Mouse (Mus musculus): Measurements from ENCODE around the gene Atp2b1.
"Not testable (repeated sequence)": the region's sequence is repeated elsewhere in the genome, so short reads cannot be mapped to it uniquely, and the experiment has no call there.

Gene Atp2b1

GRCm38 (mm10) chr10:98962092-98962491, 47.9 kb downstream of the Atp2b1 start:
- no peak for DNase-seq (ENCODE audit: low read depth, low spot score)

GRCm38 (mm10) chr10:98966407-98967215, 52.4 kb downstream of the Atp2b1 start:
- DNase-seq (ENCODE audit: low read depth, low spot score): no peak

- DNase-seq (ENCODE audit: low read depth, low spot score): no peak
Observed at GRCm38 (mm10) chr10:98967240-98967891, 53.2 kb downstream of the Atp2b1 start.

- DNase-seq (ENCODE audit: low read depth, low spot score): no peak
Observed at GRCm38 (mm10) chr10:98970917-98971316, 56.7 kb downstream of the Atp2b1 start.

- no peak for DNase-seq (ENCODE audit: low read depth, low spot score)
Observed at GRCm38 (mm10) chr10:98972359-98972758, 58.2 kb downstream of the Atp2b1 start.

- DNase-seq (ENCODE audit: low read depth, low spot score): no peak
Observed at GRCm38 (mm10) chr10:98972912-98973605, 58.9 kb downstream of the Atp2b1 start.

- no peak for DNase-seq (ENCODE audit: low read depth, low spot score)
Observed at GRCm38 (mm10) chr10:98974645-98975044, 60.4 kb downstream of the Atp2b1 start.

- DNase-seq (ENCODE audit: low read depth, low spot score): no peak
Observed at GRCm38 (mm10) chr10:98975611-98976010, 61.4 kb downstream of the Atp2b1 start.

- DNase-seq (ENCODE audit: low read depth, low spot score): no peak
Observed at GRCm38 (mm10) chr10:98976877-98977494, 62.8 kb downstream of the Atp2b1 start.

- DNase-seq (ENCODE audit: low read depth, low spot score): no peak
Observed at GRCm38 (mm10) chr10:98978766-98979165, 64.6 kb downstream of the Atp2b1 start.

- DNase-seq (ENCODE audit: low read depth, low spot score): no peak
Observed at GRCm38 (mm10) chr10:98979296-98979695, 65.1 kb downstream of the Atp2b1 start.

GRCm38 (mm10) chr10:98979951-98980350, 65.7 kb downstream of the Atp2b1 start:
- no peak for DNase-seq (ENCODE audit: low read depth, low spot score)

- DNase-seq (ENCODE audit: low read depth, low spot score): no peak
Observed at GRCm38 (mm10) chr10:98991964-98992363, 77.8 kb downstream of the Atp2b1 start.

GRCm38 (mm10) chr10:98993186-98993585, 79.0 kb downstream of the Atp2b1 start:
- no peak for DNase-seq (ENCODE audit: low read depth, low spot score)

- not testable (repeated sequence) for DNase-seq (ENCODE audit: low read depth, low spot score)
Observed at GRCm38 (mm10) chr10:98995016-98995747, 81.0 kb downstream of the Atp2b1 start.

GRCm38 (mm10) chr10:99004866-99005265, 90.7 kb downstream of the Atp2b1 start:
- DNase-seq (ENCODE audit: low read depth, low spot score): no peak

GRCm38 (mm10) chr10:99011084-99011483, 96.9 kb downstream of the Atp2b1 start:
- DNase-seq (ENCODE audit: low read depth, low spot score): no peak

GRCm38 (mm10) chr10:99012086-99012485, 97.9 kb downstream of the Atp2b1 start:
- DNase-seq (ENCODE audit: low read depth, low spot score): no peak

- no peak for DNase-seq (ENCODE audit: low read depth, low spot score)
Observed at GRCm38 (mm10) chr10:99014737-99015136, 100.5 kb downstream of the Atp2b1 start.

GRCm38 (mm10) chr10:99016996-99017395, 102.8 kb downstream of the Atp2b1 start:
- DNase-seq (ENCODE audit: low read depth, low spot score): no peak

- DNase-seq (ENCODE audit: low read depth, low spot score): no peak
Observed at GRCm38 (mm10) chr10:99027462-99027861, 113.3 kb downstream of the Atp2b1 start.

Measured in c-Kit-negative CD71-positive TER-119-positive erythroid progenitor cells, embryonic 14.5 days (primary cell).